Mouse (Mus musculus) intestine, embryonic 16.5 days (tissue): ENCODE results near the gene S1pr1. TPM values are rescaled to one million over a fixed set of nuclear protein-coding genes. Genes with fewer than 3 reads are reported as not detected.

Source experiments
- ATAC-seq: fragments of 200-750 bp; cut with Nextera tagmentation; 2 replicates; pipeline ENCODE4 v1.8.0; 2017; ENCODE audit warnings: moderate TSS enrichment, moderate library complexity
- H3K27ac ChIP-seq: fragments of 300-500 bp; sonication (generic); 2 replicates; pipeline ENCODE4 v1.5.1; 2014; ENCODE audit warnings: mild to moderate bottlenecking, low read length
- H3K27me3 ChIP-seq: fragments of 300-500 bp; sonication (generic); replicated peaks from 2 replicates; pipeline ENCODE4 v1.6.1; 2014; ENCODE audit warnings: low read length, control low read depth, mixed read lengths; ENCODE audit not compliant: control insufficient read depth, insufficient read depth
- H3K36me3 ChIP-seq: fragments of 300-500 bp; sonication (generic); 2 replicates; pipeline ENCODE4 v1.6.1; 2014; ENCODE audit warnings: low read length, control low read depth; ENCODE audit not compliant: control insufficient read depth, insufficient read depth
- H3K4me1 ChIP-seq: fragments of 300-500 bp; sonication (generic); 2 replicates; pipeline ENCODE4 v1.6.1; 2014; ENCODE audit warnings: low read length, control low read depth, mixed read lengths; ENCODE audit not compliant: control insufficient read depth, insufficient read depth
- H3K4me2 ChIP-seq: fragments of 300-500 bp; sonication (generic); 2 replicates; pipeline ENCODE4 v1.6.1; 2014; ENCODE audit warnings: low read depth, low read length, control low read depth
- H3K4me3 ChIP-seq: fragments of 300-500 bp; sonication (generic); 2 replicates; pipeline ENCODE4 v1.5.1; 2014; ENCODE audit warnings: mild to moderate bottlenecking, low read length
- H3K9ac ChIP-seq: fragments of 300-500 bp; sonication (generic); 2 replicates; pipeline ENCODE4 v1.6.1; 2014; ENCODE audit warnings: low read depth, low read length
- H3K9me3 ChIP-seq: fragments of 300-500 bp; sonication (generic); 2 replicates; pipeline ENCODE4 v1.6.1; 2016; ENCODE audit warnings: low read length, control low read depth; ENCODE audit not compliant: control insufficient read depth
- WGBS: fragments of 180-500 bp; shearing (Covaris S2); extraction: QIAGEN DNeasy Blood & Tissue Kit; methylation state at CpG from one replicate; pipeline ENCODE4 v1.1.7; 2014; 5-methylcytosine and 5-hydroxymethylcytosine counted together
- polyA plus RNA-seq: library from polyadenylated mRNA; unstranded; fragments of >200 nt; fragmentation: Nextera tagmentation; extraction: Ambion mirVana; gene quantifications from 2 replicates; pipeline ENCODE4 v1.2.1, GENCODE M21; 2015

Gene S1pr1
- polyA plus RNA-seq, 1 experiment from 2014 or later: 14.3 TPM

DNA sequence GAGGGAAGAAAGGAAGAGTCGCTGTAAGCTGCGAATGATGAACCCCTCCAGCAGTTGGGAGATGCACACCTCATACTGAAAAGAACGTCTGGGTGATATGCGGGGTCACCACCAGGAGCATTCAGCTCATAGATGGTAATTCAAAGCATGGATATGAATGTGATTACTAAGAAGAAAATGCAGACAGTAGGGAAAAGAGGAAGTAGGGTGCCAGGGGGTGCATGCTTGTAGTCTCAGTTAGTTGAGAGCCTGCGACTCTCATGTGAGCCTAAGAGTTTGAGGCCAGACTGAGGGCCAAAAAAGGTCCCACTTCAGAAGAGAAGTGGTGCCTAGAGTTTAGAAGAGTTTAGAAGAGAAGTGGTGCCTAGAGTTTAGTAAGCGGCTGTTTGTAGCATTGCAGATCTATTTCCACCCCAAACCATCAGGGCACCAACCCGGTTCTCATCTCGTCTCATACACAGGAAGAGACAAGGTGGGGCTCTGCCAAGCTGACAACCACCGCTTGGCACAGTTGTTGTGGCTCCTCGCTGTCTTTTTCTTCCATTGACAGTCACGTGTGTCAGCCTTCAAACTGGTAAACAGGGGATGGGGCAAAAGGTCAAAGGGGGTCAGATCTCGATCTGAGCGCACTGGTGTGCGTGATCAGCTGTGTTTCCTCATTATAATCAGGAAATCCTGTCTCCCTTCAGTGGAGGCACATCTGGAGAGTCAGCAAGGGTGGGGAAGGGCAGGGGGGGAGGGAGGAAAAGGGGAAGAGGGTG is 32.4 kb downstream of the S1pr1 start:
- Histone ChIP-seq H3K9me3 (no peaks in the 10 kb centered on the region), H3K4me2 (no peak overlapping the region), H3K9ac (no peak overlapping the region), H3K4me1 (no peaks in the 10 kb centered on the region), H3K27ac (no peak overlapping the region), H3K27me3 (no peaks in the 10 kb centered on the region), H3K36me3 (no peaks in the 10 kb centered on the region), H3K4me3 (no peak overlapping the region)
- WGBS: 70% methylated on average over 14 of the region's 14 CpGs
- ATAC-seq: no peak

DNA sequence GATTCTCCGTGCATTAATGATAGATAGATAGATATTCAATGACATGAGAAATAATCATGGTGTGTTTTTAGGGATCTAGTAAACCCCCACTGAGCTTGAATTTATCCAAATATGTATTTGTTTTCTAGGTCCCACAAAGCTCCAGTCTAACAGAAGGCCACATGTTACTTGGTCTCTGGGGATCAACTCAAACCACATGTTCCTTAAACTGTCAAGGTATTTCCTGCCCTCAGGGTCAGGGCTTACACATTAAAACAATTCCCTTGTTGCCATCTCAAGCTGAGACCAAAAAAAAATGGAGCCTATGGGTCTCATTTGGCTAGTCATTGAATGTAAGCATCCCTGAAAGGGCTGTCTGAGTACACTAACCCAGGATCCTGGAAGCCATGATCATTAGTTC is 33.7 kb downstream of the S1pr1 start:
- no peaks in the 10 kb centered on the region for H3K9me3 ChIP-seq
- H3K36me3 ChIP-seq: no peaks in the 10 kb centered on the region
- no peaks in the 10 kb centered on the region for H3K27me3 ChIP-seq
- no peak for ATAC-seq
- H3K4me1 ChIP-seq: no peaks in the 10 kb centered on the region
- no peak overlapping the region for H3K27ac ChIP-seq
- no peak overlapping the region for H3K9ac ChIP-seq
- 86% methylated on average over 1 of the region's 1 CpGs for WGBS
- no peak overlapping the region for H3K4me3 ChIP-seq
- no peak overlapping the region for H3K4me2 ChIP-seq

GRCm38 (mm10) chr3:115679022-115679421 is 35.9 kb downstream of the S1pr1 start:
- Histone ChIP-seq H3K27ac (no peak overlapping the region), H3K4me2 (no peak overlapping the region), H3K4me1 (no peaks in the 10 kb centered on the region), H3K36me3 (no peaks in the 10 kb centered on the region), H3K9ac (no peak overlapping the region), H3K27me3 (no peaks in the 10 kb centered on the region), H3K9me3 (no peaks in the 10 kb centered on the region), H3K4me3 (no peak overlapping the region)
- ATAC-seq: no peak
- WGBS: 79% methylated on average over 7 of the region's 7 CpGs

DNA sequence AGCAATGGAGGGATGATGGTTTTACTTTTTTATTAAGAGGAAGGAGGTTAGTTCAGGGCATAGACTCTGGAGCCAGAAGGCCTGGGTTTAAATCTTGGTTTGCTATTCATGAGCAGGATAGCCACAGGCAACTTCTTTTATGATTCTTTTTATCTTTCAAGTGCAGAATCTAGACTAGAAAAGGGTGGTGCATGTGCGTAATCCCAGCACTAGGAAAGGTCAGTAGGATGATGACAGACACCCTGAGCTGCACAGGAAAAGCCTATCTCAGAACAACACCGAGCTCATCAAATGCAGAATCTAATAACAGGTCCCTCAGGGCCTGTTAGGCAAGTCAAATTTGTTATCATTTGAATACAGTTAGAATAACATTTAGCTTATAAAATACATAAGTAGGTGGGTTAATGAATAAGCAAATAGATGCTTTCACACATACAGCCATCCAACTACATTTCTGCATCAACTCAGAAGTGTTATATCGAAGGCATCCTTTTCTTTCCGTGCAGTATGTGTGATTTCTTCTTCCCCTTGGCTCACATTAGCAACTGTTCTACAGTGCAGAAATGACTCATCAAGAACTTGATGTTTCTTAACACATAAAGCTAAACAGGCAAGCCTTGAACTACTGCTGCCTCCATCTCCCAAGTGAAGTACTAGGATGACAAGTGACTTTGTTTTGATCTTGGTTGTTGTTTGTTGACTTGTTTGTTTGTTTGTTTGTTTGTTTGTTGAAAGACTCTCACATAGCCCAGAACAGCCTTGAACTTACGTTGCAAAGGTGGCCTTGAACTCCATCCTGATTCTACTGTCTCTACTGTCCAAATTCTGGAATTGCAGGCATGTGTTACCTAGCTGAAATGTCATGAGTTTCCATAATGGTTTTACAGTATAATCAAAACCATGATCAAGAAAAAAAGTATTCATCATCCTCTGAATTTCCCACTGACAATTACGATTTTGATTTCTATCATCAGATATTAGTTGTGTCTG is 39.0 kb downstream of the S1pr1 start:
- Histone ChIP-seq H3K9ac (no peak overlapping the region), H3K4me2 (no peak overlapping the region), H3K9me3 (no peaks in the 10 kb centered on the region), H3K27ac (no peak overlapping the region), H3K4me1 (peaks cover 6% of the 10 kb centered on the region; the same call in 1 of the 2 replicates), H3K36me3 (no peaks in the 10 kb centered on the region), H3K4me3 (no peak overlapping the region), H3K27me3 (no peaks in the 10 kb centered on the region)
- no peak for ATAC-seq
- 86% methylated on average over 6 of the region's 6 CpGs for WGBS

- Histone ChIP-seq H3K36me3 (no peaks in the 10 kb centered on the region), H3K9ac (no peak overlapping the region), H3K4me1 (peaks cover 6% of the 10 kb centered on the region; the same call in 1 of the 2 replicates), H3K9me3 (no peaks in the 10 kb centered on the region), H3K4me2 (no peak overlapping the region), H3K27ac (no peak overlapping the region), H3K27me3 (no peaks in the 10 kb centered on the region), H3K4me3 (no peak overlapping the region)
- 79% methylated on average over 5 of the region's 5 CpGs for WGBS
- ATAC-seq: no peak
Observed at GRCm38 (mm10) chr3:115674665-115675064, 40.2 kb downstream of the S1pr1 start.

- no peak overlapping the region for H3K4me3 ChIP-seq
- 32% methylated on average over 13 of the region's 13 CpGs for WGBS
- H3K4me2 ChIP-seq: peak overlapping the region; percentile 19; the same call in 1 of the 2 replicates
- no peaks in the 10 kb centered on the region for H3K27me3 ChIP-seq
- H3K9me3 ChIP-seq: no peaks in the 10 kb centered on the region
- H3K36me3 ChIP-seq: no peaks in the 10 kb centered on the region
- H3K27ac ChIP-seq: no peak overlapping the region
- no peak overlapping the region for H3K9ac ChIP-seq
- ATAC-seq: no peak
- H3K4me1 ChIP-seq: peaks cover 6% of the 10 kb centered on the region; the same call in 1 of the 2 replicates
Observed at GRCm38 (mm10) chr3:115673663-115674157, 41.2 kb downstream of the S1pr1 start.

DNA sequence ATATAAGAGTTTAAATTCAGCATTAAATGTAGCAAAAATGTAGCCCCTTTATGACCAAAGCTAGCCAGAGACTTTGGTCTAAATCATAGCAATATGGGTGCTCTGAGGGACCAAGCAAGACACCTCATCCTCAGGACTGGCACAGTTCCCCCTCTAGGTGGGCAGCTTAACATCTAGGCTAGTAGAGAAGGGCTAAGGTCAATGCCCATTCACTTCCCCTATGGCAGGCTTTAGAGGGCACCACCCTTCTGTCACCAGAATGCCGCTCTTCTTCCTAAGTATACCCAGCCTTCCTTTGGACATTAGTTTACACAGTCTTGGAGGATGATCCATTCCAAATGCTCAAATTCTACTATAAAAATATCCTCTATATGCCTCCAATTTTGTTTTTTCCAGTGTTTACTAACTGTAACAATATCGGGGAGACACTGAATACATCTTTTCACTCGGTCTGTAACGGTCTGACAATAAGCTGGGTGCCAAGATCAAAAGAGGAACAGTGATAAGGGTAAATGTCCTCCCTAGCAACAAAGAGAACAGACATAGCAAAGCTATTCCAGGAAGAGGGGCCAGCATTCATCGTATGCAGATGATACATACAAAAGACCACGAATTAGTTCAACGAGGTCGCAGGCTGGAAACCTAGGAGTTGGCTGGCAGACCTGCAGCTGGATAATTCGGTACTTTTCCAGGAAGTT is 41.8 kb downstream of the S1pr1 start:
- Histone ChIP-seq H3K9me3 (no peaks in the 10 kb centered on the region), H3K27me3 (no peaks in the 10 kb centered on the region), H3K36me3 (no peaks in the 10 kb centered on the region), H3K4me1 (peaks cover 6% of the 10 kb centered on the region; the same call in 1 of the 2 replicates), H3K27ac (no peak overlapping the region), H3K9ac (no peak overlapping the region), H3K4me2 (peak overlapping the region; percentile 19; the same call in 1 of the 2 replicates), H3K4me3 (no peak overlapping the region)
- 44% methylated on average over 9 of the region's 9 CpGs for WGBS
- ATAC-seq: no peak

- peaks cover 6% of the 10 kb centered on the region; the same call in 1 of the 2 replicates for H3K4me1 ChIP-seq
- H3K9me3 ChIP-seq: no peaks in the 10 kb centered on the region
- H3K36me3 ChIP-seq: no peaks in the 10 kb centered on the region
- WGBS: 85% methylated on average over 1 of the region's 1 CpGs
- no peak for ATAC-seq
- no peak overlapping the region for H3K4me2 ChIP-seq
- H3K27me3 ChIP-seq: no peaks in the 10 kb centered on the region
- H3K4me3 ChIP-seq: no peak overlapping the region
- H3K9ac ChIP-seq: no peak overlapping the region
- H3K27ac ChIP-seq: no peak overlapping the region
Observed at GRCm38 (mm10) chr3:115669230-115669629, 45.6 kb downstream of the S1pr1 start.

- Histone ChIP-seq H3K36me3 (no peaks in the 10 kb centered on the region), H3K9ac (no peak overlapping the region), H3K4me1 (no peaks in the 10 kb centered on the region), H3K27me3 (no peaks in the 10 kb centered on the region), H3K27ac (no peak overlapping the region), H3K9me3 (no peaks in the 10 kb centered on the region), H3K4me2 (no peak overlapping the region), H3K4me3 (no peak overlapping the region)
- WGBS: 88% methylated on average over 2 of the region's 2 CpGs
- no peak for ATAC-seq
Observed at GRCm38 (mm10) chr3:115667182-115667581, 47.7 kb downstream of the S1pr1 start.
